Mouse (Mus musculus): ENCODE results near the gene Asic5.

- TF ChIP-seq CTCF (IDR thresholded peaks at IDR 0.05; ENCODE audit: low read depth) (no peak), EP300 (optimal IDR thresholded peaks at IDR 0.05) (no peak)
Observed at GRCm38 (mm10) chr3:81976102-81976501, 6.0 kb upstream of the Asic5 start, which contains the start of gene Tdo2.

All from stomach, postnatal 0 days (tissue).